Mouse (Mus musculus) ES-Bruce4 (cell line): ENCODE data around the gene Ubac2.

Source experiments
- CTCF ChIP-seq: IDR thresholded peaks from one replicate; pipeline ENCODE4 v1.8.1; 2011; ENCODE audit warnings: low read depth, low read length
- EP300 ChIP-seq: IDR thresholded peaks from 2 replicates; pipeline ENCODE4 v1.6.1; 2011; ENCODE audit warnings: low read depth, low read length; ENCODE audit not compliant: insufficient read depth
- POLR2A ChIP-seq: IDR thresholded peaks from one replicate; pipeline ENCODE4 v1.8.1; 2011; ENCODE audit warnings: low read length; ENCODE audit not compliant: insufficient read depth

GRCm38 (mm10) chr14:121965461-121965860 lies 87.0 kb downstream of the Ubac2 start:
- no peak for TF ChIP-seq CTCF
- no peak for TF ChIP-seq EP300
- TF ChIP-seq POLR2A, result no peak
